Mouse (Mus musculus): ENCODE measurements around the gene Plek.

The Plek gene

DNA sequence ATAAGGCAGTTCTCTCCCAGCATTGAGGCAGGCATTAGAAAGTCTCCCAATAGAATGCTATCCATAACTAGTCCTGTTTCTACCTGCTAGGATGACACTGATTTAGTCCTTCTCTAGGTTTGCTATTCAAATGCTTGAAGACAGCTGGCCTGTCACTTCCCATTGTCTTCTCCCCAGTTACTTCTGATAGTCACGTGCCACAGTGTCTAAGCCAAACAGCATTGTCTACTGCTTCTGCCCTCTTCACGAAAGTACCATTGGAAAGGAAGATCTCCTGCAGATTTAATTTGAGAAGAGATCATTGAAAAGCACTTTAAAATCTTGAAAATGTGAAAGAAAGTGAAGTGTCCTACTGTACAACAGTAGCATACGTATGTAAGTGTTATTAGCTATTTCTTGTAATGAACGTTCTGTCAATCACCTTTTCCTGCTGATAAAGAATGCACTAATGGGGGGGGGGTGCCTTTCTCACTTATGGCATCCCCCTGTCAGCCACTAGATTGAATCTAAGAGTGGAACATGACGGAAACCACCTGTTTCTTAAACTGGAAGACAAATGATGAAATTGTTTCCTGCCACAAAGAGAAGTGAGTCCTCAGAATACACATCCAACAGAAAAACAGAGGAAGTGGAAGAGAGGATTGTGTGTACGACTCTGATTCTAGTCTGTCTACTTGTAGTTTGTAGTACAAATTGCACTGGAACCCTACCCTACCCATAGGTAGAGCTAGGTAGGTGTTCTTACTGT is 95.9 kb downstream of the Plek start:
- in situ Hi-C loops (cut with MboI; ENCODE audit: unreplicated experiment in 2 of 2): loop anchor here in 1 of 2 experiments (25.0 kb wide), 1 partner anchor 256 kb away; the partner anchor contains the start of gene Pno1

- in situ Hi-C loops (cut with MboI; ENCODE audit: unreplicated experiment in 2 of 2): loop anchor here in 1 of 2 experiments (25.0 kb wide), 1 partner anchor 261 kb away; the partner anchor contains the start of gene Pno1
These were observed 100.5 kb downstream of the Plek start for GRCm38 (mm10) chr11:16951761-16952010.

- in situ Hi-C loops (cut with MboI; ENCODE audit: unreplicated experiment in 2 of 2): loop anchor here in 1 of 2 experiments (25.0 kb wide), 1 partner anchor 261 kb away; the partner anchor contains the start of gene Pno1
These were observed 101.0 kb downstream of the Plek start, which contains the start of gene Fbxo48 for GRCm38 (mm10) chr11:16950976-16951760. Fbxo48 (plus strand) TSS chr11:16951375.

DNA sequence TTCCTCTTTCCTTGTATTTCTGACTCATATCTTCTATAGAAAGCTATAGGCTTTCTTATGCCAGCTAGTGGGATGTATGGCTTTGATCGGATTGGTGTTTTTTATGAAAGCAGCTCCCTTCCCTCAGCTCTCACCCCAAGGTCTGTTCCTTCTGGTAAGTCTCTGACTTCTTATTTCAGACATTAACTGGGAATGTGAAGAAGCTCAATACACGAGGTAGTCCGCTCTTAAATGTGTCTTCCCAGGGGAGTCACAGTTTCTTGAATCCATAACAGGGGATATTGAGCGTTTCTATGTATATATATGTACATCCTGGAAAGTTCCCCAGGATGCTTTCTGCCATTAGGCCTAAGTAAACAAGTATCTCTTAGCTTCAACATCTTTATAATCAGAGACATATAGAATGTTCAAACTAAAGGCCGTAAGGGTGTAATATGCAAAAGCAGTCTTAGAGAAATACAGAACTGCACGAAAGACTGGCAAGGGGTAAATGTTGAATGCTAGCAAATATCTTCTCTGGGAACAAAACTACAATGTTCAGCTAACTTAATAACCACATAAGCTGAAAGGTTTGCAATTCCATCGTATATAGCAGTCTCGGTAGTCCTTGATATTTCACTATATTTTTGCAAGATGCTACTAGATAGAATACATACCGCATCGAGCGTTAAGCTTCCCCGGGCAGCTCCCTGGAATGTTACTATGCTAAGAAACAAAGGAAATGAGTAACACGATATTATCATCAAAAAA is 101.8 kb downstream of the Plek start:
- in situ Hi-C loops (cut with MboI; ENCODE audit: unreplicated experiment in 2 of 2): loop anchor here in 1 of 2 experiments (25.0 kb wide), 1 partner anchor 262 kb away; the partner anchor contains the start of gene Pno1

- in situ Hi-C loops (cut with MboI; ENCODE audit: unreplicated experiment in 2 of 2): loop anchor here (5.0 to 10.0 kb wide), 4 partner anchors 164 to 421 kb away; no protein-coding TSS in a partner anchor
These were observed 103.4 kb downstream of the Plek start for GRCm38 (mm10) chr11:16948756-16949155.

DNA sequence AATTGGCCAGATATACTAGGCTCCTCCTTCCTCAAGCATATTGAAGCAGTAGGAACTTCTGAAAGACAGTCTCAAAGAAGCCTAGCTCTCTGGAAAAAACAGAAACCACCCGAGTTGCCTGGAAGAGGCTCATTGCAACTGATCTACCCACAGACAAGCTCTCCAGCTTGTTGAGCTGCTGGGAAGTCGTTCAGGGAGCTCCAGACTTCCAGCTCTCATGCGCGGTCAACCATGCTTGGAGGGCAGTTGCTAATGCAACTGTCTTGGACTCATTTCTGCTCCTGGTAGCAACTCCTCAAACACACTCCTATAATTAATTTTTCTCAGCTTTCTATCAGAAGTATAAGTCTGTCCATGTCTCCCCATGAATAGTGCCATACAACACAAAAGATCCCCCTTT is 109.2 kb downstream of the Plek start:
- in situ Hi-C loops (cut with MboI; ENCODE audit: unreplicated experiment in 2 of 2): loop anchor here (5.0 to 10.0 kb wide), 3 partner anchors 158 to 416 kb away; no protein-coding TSS in a partner anchor

- in situ Hi-C loops (cut with MboI; ENCODE audit: unreplicated experiment in 2 of 2): loop anchor here (5.0 to 10.0 kb wide), 3 partner anchors 157 to 415 kb away; no protein-coding TSS in a partner anchor
These were observed 110.2 kb downstream of the Plek start for GRCm38 (mm10) chr11:16941973-16942452.

- in situ Hi-C loops (cut with MboI; ENCODE audit: unreplicated experiment in 2 of 2): loop anchor here (5.0 to 10.0 kb wide), 3 partner anchors 156 to 414 kb away; no protein-coding TSS in a partner anchor
These were observed 110.9 kb downstream of the Plek start for GRCm38 (mm10) chr11:16941103-16941793.

DNA sequence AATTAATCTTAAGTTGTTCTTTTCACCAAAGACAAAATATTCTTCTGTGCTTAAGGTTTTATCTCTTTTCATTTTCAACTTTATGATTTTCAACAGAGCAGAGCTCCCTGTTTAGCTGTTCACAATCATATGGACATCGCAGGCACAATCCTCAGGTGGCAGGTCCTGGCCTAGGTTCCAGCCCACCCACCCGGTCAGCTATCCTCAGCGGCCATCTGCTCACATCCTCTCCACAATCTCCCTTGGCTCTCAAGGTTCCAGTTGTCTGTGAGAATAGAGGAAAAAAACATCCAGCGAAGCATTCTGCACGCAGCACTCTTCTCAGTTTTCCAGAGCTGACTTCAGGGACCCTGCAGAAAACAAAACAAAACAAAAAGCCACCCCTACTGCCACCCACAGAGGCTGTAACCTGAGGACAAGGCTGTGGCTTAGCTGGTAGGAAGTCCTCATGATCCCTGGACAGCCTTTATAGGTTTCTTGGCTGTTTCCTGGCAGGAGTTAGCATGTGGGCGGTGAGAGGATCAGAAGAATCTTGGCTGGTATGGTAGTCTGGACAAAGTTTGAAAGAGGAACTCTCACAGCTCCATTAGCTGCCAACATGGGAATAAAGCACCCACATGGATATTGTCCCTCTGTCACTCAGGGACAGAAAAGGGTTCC is 116.5 kb downstream of the Plek start:
- in situ Hi-C loops (cut with MboI; ENCODE audit: unreplicated experiment in 2 of 2): no loop called here

DNA sequence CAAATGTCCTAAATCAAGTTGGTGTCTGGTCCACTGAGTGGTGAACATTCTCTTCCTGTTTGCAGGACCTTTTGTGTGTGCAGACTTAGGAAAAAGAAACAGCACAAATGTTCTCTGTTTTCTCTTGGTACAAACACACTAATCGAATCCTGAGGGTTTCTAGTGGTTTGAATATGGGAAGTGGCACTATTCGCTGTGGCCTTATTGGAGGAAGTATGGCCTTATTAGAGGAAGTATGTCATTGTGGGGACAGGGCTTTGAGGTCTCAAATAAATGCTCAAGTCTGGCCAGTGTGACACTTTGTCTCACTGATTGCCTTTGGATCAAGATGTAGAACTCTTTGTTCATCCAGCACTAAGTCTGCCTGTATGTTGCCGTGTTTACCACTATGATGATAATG is 120.0 kb downstream of the Plek start:
- in situ Hi-C loops (cut with MboI; ENCODE audit: unreplicated experiment in 2 of 2): no loop called here

Data from v-Abl transformed pro-B cells (cell line).